Mouse (Mus musculus) limb, embryonic 15.5 days (tissue): Measurements from ENCODE around the gene Med13l. TPM values are rescaled to one million over a fixed set of nuclear protein-coding genes. Genes with fewer than 3 reads are reported as not detected.

ENCODE experiments used
- ATAC-seq: fragments of 200-750 bp; cut with Nextera tagmentation; 2 replicates; pipeline ENCODE4 v1.8.0; 2017; ENCODE audit warnings: low read depth, moderate TSS enrichment; ENCODE audit not compliant: insufficient number of reproducible peaks, low FRiP score, low TSS enrichment
- H3K27ac ChIP-seq: fragments of 300-500 bp; sonication (generic); 2 replicates; pipeline ENCODE4 v1.5.1; 2015; ENCODE audit warnings: moderate library complexity, mild to moderate bottlenecking, inconsistent platforms
- H3K27me3 ChIP-seq: fragments of 300-500 bp; sonication (generic); 2 replicates; pipeline ENCODE4 v1.6.1; 2015; ENCODE audit warnings: inconsistent platforms
- H3K36me3 ChIP-seq: fragments of 300-500 bp; sonication (generic); 2 replicates; pipeline ENCODE4 v1.6.1; 2015; ENCODE audit warnings: inconsistent platforms
- H3K4me1 ChIP-seq: fragments of 300-500 bp; sonication (generic); 2 replicates; pipeline ENCODE4 v1.6.1; 2015; ENCODE audit warnings: inconsistent platforms
- H3K4me2 ChIP-seq: fragments of 300-500 bp; sonication (generic); 2 replicates; pipeline ENCODE4 v1.6.1; 2015; ENCODE audit warnings: mild to moderate bottlenecking, inconsistent platforms
- H3K4me3 ChIP-seq: fragments of 300-500 bp; sonication (generic); 2 replicates; pipeline ENCODE4 v1.5.1; 2015; ENCODE audit warnings: mild to moderate bottlenecking, inconsistent platforms
- H3K9ac ChIP-seq: fragments of 300-500 bp; sonication (generic); 2 replicates; pipeline ENCODE4 v1.6.1; 2015; ENCODE audit warnings: inconsistent platforms
- H3K9me3 ChIP-seq: fragments of 300-500 bp; sonication (generic); 2 replicates; pipeline ENCODE4 v1.6.1; 2016; ENCODE audit warnings: inconsistent platforms
- WGBS: fragments of 180-500 bp; shearing (Covaris S2); methylation state at CpG from one replicate; pipeline ENCODE4 v1.1.7; 2015; 5-methylcytosine and 5-hydroxymethylcytosine counted together
- polyA plus RNA-seq: library from polyadenylated mRNA; unstranded; fragments of >200 nt; fragmentation: Nextera tagmentation; extraction: Ambion mirVana; gene quantifications from 2 replicates; pipeline ENCODE4 v1.2.1, GENCODE M21; 2015

The Med13l gene
- polyA plus RNA-seq, 1 experiment from 2014 or later: 16.5 TPM

- Histone ChIP-seq H3K27me3 (no peaks in the 10 kb centered on the region), H3K27ac (no peak overlapping the region), H3K36me3 (no peaks in the 10 kb centered on the region), H3K9me3 (no peaks in the 10 kb centered on the region), H3K9ac (no peak overlapping the region), H3K4me3 (no peak overlapping the region), H3K4me2 (no peak overlapping the region), H3K4me1 (peaks cover 30% of the 10 kb centered on the region; the same call in 1 of the 2 replicates)
- WGBS: 88% methylated on average over 10 of the region's 10 CpGs
- ATAC-seq: no peak
These were observed 130.7 kb downstream of the Med13l start for GRCm38 (mm10) chr5:118691025-118691709.

GRCm38 (mm10) chr5:118691710-118692040 lies 131.2 kb downstream of the Med13l start:
- 74% methylated on average over 7 of the region's 7 CpGs for WGBS
- Histone ChIP-seq H3K4me1 (peaks cover 34% of the 10 kb centered on the region; the same call in 1 of the 2 replicates), H3K4me2 (no peak overlapping the region), H3K9me3 (no peaks in the 10 kb centered on the region), H3K36me3 (no peaks in the 10 kb centered on the region), H3K9ac (no peak overlapping the region), H3K4me3 (no peak overlapping the region), H3K27ac (no peak overlapping the region), H3K27me3 (no peaks in the 10 kb centered on the region)
- no peak for ATAC-seq

- Histone ChIP-seq H3K9me3 (no peaks in the 10 kb centered on the region), H3K36me3 (no peaks in the 10 kb centered on the region), H3K4me3 (no peak overlapping the region), H3K27me3 (no peaks in the 10 kb centered on the region), H3K4me2 (no peak overlapping the region), H3K9ac (no peak overlapping the region), H3K4me1 (peaks cover 28% of the 10 kb centered on the region; the same call in 1 of the 2 replicates), H3K27ac (no peak overlapping the region)
- 79% methylated on average over 9 of the region's 9 CpGs for WGBS
- ATAC-seq: no peak
These were observed 133.5 kb downstream of the Med13l start for GRCm38 (mm10) chr5:118693996-118694395.

GRCm38 (mm10) chr5:118697073-118697472 lies 136.6 kb downstream of the Med13l start:
- Histone ChIP-seq H3K9me3 (no peaks in the 10 kb centered on the region), H3K4me2 (no peak overlapping the region), H3K4me1 (peaks cover 34% of the 10 kb centered on the region), H3K36me3 (no peaks in the 10 kb centered on the region), H3K4me3 (no peak overlapping the region), H3K27ac (0 out of 2 replicates have a peak overlapping the region, but pooled peaks have one; percentile 14), H3K27me3 (no peaks in the 10 kb centered on the region), H3K9ac (no peak overlapping the region)
- ATAC-seq: no peak
- 82% methylated on average over 7 of the region's 7 CpGs for WGBS

- Histone ChIP-seq H3K36me3 (no peaks in the 10 kb centered on the region), H3K9ac (no peak overlapping the region), H3K4me1 (peaks cover 52% of the 10 kb centered on the region), H3K4me2 (no peak overlapping the region), H3K4me3 (no peak overlapping the region), H3K9me3 (no peaks in the 10 kb centered on the region), H3K27ac (no peak overlapping the region), H3K27me3 (no peaks in the 10 kb centered on the region)
- no peak for ATAC-seq
- WGBS: 78% methylated on average over 4 of the region's 4 CpGs
These were observed 140.5 kb downstream of the Med13l start for GRCm38 (mm10) chr5:118700978-118701377.

GRCm38 (mm10) chr5:118702674-118703073 lies 142.2 kb downstream of the Med13l start:
- Histone ChIP-seq H3K4me1 (peaks cover 55% of the 10 kb centered on the region), H3K9me3 (no peaks in the 10 kb centered on the region), H3K4me2 (no peak overlapping the region), H3K27ac (no peak overlapping the region), H3K4me3 (no peak overlapping the region), H3K9ac (no peak overlapping the region), H3K27me3 (no peaks in the 10 kb centered on the region), H3K36me3 (no peaks in the 10 kb centered on the region)
- WGBS: 41% methylated on average over 9 of the region's 9 CpGs
- no peak for ATAC-seq

- ATAC-seq: no peak
- H3K4me1 ChIP-seq: peaks cover 65% of the 10 kb centered on the region
- H3K36me3 ChIP-seq: no peaks in the 10 kb centered on the region
- H3K27me3 ChIP-seq: no peaks in the 10 kb centered on the region
- 87% methylated on average over 3 of the region's 3 CpGs for WGBS
- no peaks in the 10 kb centered on the region for H3K9me3 ChIP-seq
- no peak overlapping the region for H3K4me3 ChIP-seq
- H3K9ac ChIP-seq: no peak overlapping the region
- no peak overlapping the region for H3K27ac ChIP-seq
- H3K4me2 ChIP-seq: no peak overlapping the region
These were observed 143.7 kb downstream of the Med13l start for GRCm38 (mm10) chr5:118704148-118704547.

GRCm38 (mm10) chr5:118704960-118705359 lies 144.5 kb downstream of the Med13l start:
- 83% methylated on average over 9 of the region's 9 CpGs for WGBS
- no peak for ATAC-seq
- H3K4me1 ChIP-seq: peaks cover 71% of the 10 kb centered on the region

GRCm38 (mm10) chr5:118706009-118706408 lies 145.5 kb downstream of the Med13l start:
- no peaks in the 10 kb centered on the region for H3K9me3 ChIP-seq
- no peak for ATAC-seq
- 53% methylated on average over 6 of the region's 6 CpGs for WGBS
- H3K36me3 ChIP-seq: no peaks in the 10 kb centered on the region
- no peak overlapping the region for H3K27ac ChIP-seq
- H3K9ac ChIP-seq: no peak overlapping the region
- H3K4me2 ChIP-seq: no peak overlapping the region
- H3K4me3 ChIP-seq: no peak overlapping the region
- peaks cover 71% of the 10 kb centered on the region for H3K4me1 ChIP-seq
- H3K27me3 ChIP-seq: no peaks in the 10 kb centered on the region

More at GRCm38 (mm10) chr5:118704960-118705359, 144.5 kb downstream of the Med13l start:
- no peaks in the 10 kb centered on the region for H3K27me3 ChIP-seq
- no peak overlapping the region for H3K27ac ChIP-seq
- H3K36me3 ChIP-seq: no peaks in the 10 kb centered on the region
- H3K4me2 ChIP-seq: no peak overlapping the region
- H3K4me3 ChIP-seq: no peak overlapping the region
- H3K9me3 ChIP-seq: no peaks in the 10 kb centered on the region
- no peak overlapping the region for H3K9ac ChIP-seq

GRCm38 (mm10) chr5:118706414-118706813 lies 145.9 kb downstream of the Med13l start:
- no peak overlapping the region for H3K4me2 ChIP-seq
- H3K4me1 ChIP-seq: peaks cover 67% of the 10 kb centered on the region
- H3K27ac ChIP-seq: no peak overlapping the region
- no peaks in the 10 kb centered on the region for H3K27me3 ChIP-seq
- no peaks in the 10 kb centered on the region for H3K9me3 ChIP-seq
- H3K4me3 ChIP-seq: no peak overlapping the region
- no peaks in the 10 kb centered on the region for H3K36me3 ChIP-seq
- 39% methylated on average over 3 of the region's 3 CpGs for WGBS
- no peak overlapping the region for H3K9ac ChIP-seq
- ATAC-seq: no peak

- no peak overlapping the region for H3K4me2 ChIP-seq
- no peak overlapping the region for H3K9ac ChIP-seq
- H3K27me3 ChIP-seq: no peaks in the 10 kb centered on the region
- no peak overlapping the region for H3K4me3 ChIP-seq
- no peak overlapping the region for H3K27ac ChIP-seq
- ATAC-seq: no peak
- peaks cover 63% of the 10 kb centered on the region for H3K4me1 ChIP-seq
- H3K36me3 ChIP-seq: no peaks in the 10 kb centered on the region
- no peaks in the 10 kb centered on the region for H3K9me3 ChIP-seq
- WGBS: 69% methylated on average over 5 of the region's 5 CpGs
These were observed 147.0 kb downstream of the Med13l start for GRCm38 (mm10) chr5:118707501-118707900.

- Histone ChIP-seq H3K4me3 (no peak overlapping the region), H3K27ac (no peak overlapping the region), H3K4me1 (peaks cover 59% of the 10 kb centered on the region), H3K9ac (no peak overlapping the region), H3K9me3 (no peaks in the 10 kb centered on the region), H3K27me3 (no peaks in the 10 kb centered on the region), H3K36me3 (no peaks in the 10 kb centered on the region), H3K4me2 (no peak overlapping the region)
- ATAC-seq: no peak
- WGBS: 64% methylated on average over 16 of the region's 16 CpGs
These were observed 147.9 kb downstream of the Med13l start for GRCm38 (mm10) chr5:118708215-118708949.
